In the genomic region with DNA sequence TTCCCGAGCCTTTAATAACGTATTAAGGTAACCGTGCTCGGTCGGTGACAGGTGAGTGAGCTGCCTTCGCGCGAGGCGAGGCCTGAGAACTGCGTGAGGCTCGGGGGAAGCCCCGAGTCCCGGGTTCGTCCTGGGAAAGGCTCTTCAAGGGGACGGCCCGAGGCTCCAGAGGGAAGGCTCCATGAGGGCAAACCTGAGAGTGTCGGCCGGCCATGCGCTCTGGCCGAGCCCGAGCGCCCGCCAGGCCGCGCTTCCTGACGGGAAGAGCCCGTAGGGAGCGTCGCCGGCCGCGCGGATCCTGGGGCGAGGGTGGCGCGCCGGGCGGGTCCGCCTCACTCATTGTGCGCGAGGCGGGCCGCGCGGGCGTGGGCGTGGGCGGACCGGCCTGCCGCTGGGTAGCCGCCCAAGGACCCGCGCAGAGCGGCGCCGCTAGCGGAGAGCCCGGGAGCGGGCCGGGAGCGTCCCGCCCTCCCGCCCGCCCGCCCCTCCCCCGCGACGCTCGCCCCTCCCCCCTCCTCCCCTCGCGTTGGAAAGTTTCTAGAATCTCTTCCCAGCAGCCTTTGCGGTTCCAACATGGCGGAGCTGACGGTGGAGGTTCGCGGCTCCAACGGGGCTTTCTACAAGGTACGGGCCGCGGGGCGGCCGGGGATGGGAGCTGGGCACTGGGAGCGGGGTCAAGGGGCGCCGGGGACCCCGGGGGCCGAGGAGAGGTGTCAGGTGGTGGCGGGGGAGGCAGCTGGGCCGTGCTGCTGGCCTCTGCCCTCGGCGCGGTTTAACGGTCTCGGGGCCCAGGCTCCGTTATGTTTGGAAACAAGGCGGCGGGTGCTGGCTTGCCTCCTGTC, we compare ENCODE assay signal across 8 mouse cellular contexts. TPM values are rescaled to one million over a fixed set of nuclear protein-coding genes. Genes with fewer than 3 reads are reported as not detected.
DNase-seq lines count a peak whose midpoint lies in the region; ATAC-seq lines count a peak whose summit lies in the region.

A gene (plus strand): TSS at position 404 of the 842 bp plus-strand sequence.

- peak; percentile 81 for DNase-seq in R1 (ENCODE audit: low read depth, low spot score)
- peak; percentile 87 to 91 for DNase-seq in cerebellum, postnatal 25 days
- peak; percentile 66 to 67 for DNase-seq in frontal cortex, postnatal 25 days (ENCODE audit: low spot score in 2 of 2)
- peak; percentile 82 to 85 for DNase-seq in layer of hippocampus, postnatal 14 days (ENCODE audit: low spot score in 2 of 2)
- peak; percentile 91 for DNase-seq in lung, postnatal 10 days
- peak; percentile 76 for DNase-seq in ovary, postnatal 14 days (ENCODE audit: low spot score)
- DNase-seq in thymus, postnatal 10 days (ENCODE audit: low spot score in 2 of 2): peak; percentile 75 to 77

- peak within 1 kb of the TSS; percentile 78 for H3K4me2 ChIP-seq in hindbrain, embryonic 13.5 days

- no peaks in the 10 kb centered on the region for H3K9me3 ChIP-seq in hindbrain, embryonic 13.5 days

- ATAC-seq in hindbrain, embryonic 13.5 days (ENCODE audit: low FRiP score): peak; percentile 97

- H3K4me3 ChIP-seq in hindbrain, embryonic 13.5 days: peak within 1 kb of the TSS; percentile 96

- no peaks in the 10 kb centered on the region for H3K27me3 ChIP-seq in hindbrain, embryonic 13.5 days

- peak within 1 kb of the TSS; percentile 94 for H3K27ac ChIP-seq in hindbrain, embryonic 13.5 days

- under 1% methylated on average over 58 of the region's 97 CpGs for WGBS in hindbrain, embryonic 13.5 days

- peaks cover 18% of the 10 kb centered on the region for H3K4me1 ChIP-seq in hindbrain, embryonic 13.5 days (replicated peaks)

- peak within 1 kb of the TSS; percentile 96 for H3K9ac ChIP-seq in hindbrain, embryonic 13.5 days

- H3K36me3 ChIP-seq in hindbrain, embryonic 13.5 days: no peaks in the 10 kb centered on the region

RNA-seq across cellular contexts. Expression of the gene that starts here (rescaled TPM):
- 42.4 and 44.7 TPM in 2 replicates for polyA plus RNA-seq in hindbrain, embryonic 13.5 days (2015; fragmentation: Nextera tagmentation; extraction: Ambion mirVana)
- 10 to 100 TPM; 74.0 to 77.7 TPM for total RNA-seq in layer of hippocampus, postnatal 14 days (2021)

Comparison
In these comparisons a context has a peak if more than half of its experiments do, and no peak if none do; other contexts are left out.
1. Peak in every context shown above with its lines: DNase-seq, ATAC-seq, H3K4me3 ChIP-seq and H3K27ac ChIP-seq.